Mouse (Mus musculus): ENCODE data around the gene Rpn1.

DNA sequence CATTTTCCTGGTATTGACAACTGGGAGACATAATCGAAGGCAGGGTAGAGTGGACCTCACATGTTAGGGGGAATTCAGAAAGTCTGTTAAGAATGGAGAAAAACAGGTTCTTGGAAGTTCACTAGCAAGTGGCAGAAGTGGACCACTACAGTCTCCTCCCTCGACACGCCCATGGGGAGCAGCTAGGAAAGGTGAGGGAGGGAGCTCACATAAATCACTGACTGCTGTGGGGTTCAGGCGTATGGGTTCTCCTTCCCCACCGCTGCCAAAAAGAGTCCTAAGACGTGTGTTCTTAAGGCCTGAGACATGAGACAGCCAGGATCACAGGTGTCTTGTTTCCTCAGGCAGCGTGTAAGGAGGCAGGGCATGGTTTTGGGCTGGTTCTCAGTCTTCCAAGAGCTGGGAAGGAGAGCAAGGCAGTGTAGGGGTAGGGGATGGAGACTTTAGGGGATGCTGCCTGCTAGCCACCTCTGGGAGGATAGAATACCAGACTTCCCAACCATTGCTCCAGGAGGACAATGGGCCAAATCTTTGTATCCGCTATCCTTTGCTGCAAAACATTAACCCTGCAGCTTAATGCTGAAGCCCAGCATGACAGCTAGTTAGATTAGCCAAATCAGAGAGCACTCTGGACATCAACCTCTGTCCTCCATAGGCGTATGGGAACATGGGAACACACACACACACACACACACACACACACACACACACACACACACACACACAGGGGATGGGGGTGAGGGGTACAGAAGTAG lies 30.0 kb upstream of the Rpn1 start:
- TF ChIP-seq CTCF (IDR thresholded peaks at IDR 0.05; ENCODE audit: borderline replicate concordance, insufficient read depth, low read depth, low read length) (no peak), POLR2A (IDR thresholded peaks at IDR 0.05; ENCODE audit: borderline replicate concordance, insufficient read depth, low read length) (no peak)
